Mouse (Mus musculus) hindbrain, embryonic 13.5 days (tissue): ENCODE results near the gene Atxn7. TPM values are rescaled to one million over a fixed set of nuclear protein-coding genes. Genes with fewer than 3 reads are reported as not detected.

Source experiments
- ATAC-seq: fragments of 200-750 bp; cut with Nextera tagmentation; 2 replicates; pipeline ENCODE4 v1.8.0; 2017; ENCODE audit warnings: moderate TSS enrichment; ENCODE audit not compliant: low FRiP score
- H3K27ac ChIP-seq: fragments of 300-500 bp; sonication (generic); 2 replicates; pipeline ENCODE4 v1.5.1; 2015; ENCODE audit warnings: inconsistent platforms, mild to moderate bottlenecking, moderate library complexity
- H3K27me3 ChIP-seq: fragments of 300-500 bp; sonication (generic); 2 replicates; pipeline ENCODE4 v1.6.1; 2015; ENCODE audit warnings: mild to moderate bottlenecking, inconsistent platforms
- H3K36me3 ChIP-seq: fragments of 300-500 bp; sonication (generic); 2 replicates; pipeline ENCODE4 v1.6.1; 2015; ENCODE audit warnings: mild to moderate bottlenecking, inconsistent platforms
- H3K4me1 ChIP-seq: fragments of 300-500 bp; sonication (generic); replicated peaks from 2 replicates; pipeline ENCODE4 v1.6.1; 2015; ENCODE audit warnings: inconsistent platforms
- H3K4me2 ChIP-seq: fragments of 300-500 bp; sonication (generic); 2 replicates; pipeline ENCODE4 v1.6.1; 2015; ENCODE audit warnings: inconsistent platforms, mild to moderate bottlenecking, moderate library complexity
- H3K4me3 ChIP-seq: fragments of 300-500 bp; sonication (generic); 2 replicates; pipeline ENCODE4 v1.5.1; 2015; ENCODE audit warnings: mild to moderate bottlenecking, inconsistent platforms
- H3K9ac ChIP-seq: fragments of 300-500 bp; sonication (generic); 2 replicates; pipeline ENCODE4 v1.6.1; 2015; ENCODE audit warnings: mild to moderate bottlenecking, inconsistent platforms
- H3K9me3 ChIP-seq: fragments of 300-500 bp; sonication (generic); 2 replicates; pipeline ENCODE4 v1.6.1; 2016; ENCODE audit warnings: inconsistent platforms
- WGBS: fragments of 180-500 bp; shearing (Covaris S2); methylation state at CpG from one replicate; pipeline ENCODE4 v1.1.7; 2015; 5-methylcytosine and 5-hydroxymethylcytosine counted together
- polyA plus RNA-seq: library from polyadenylated mRNA; unstranded; fragments of >200 nt; fragmentation: Nextera tagmentation; extraction: Ambion mirVana; gene quantifications from 2 replicates; pipeline ENCODE4 v1.2.1, GENCODE M21; 2015

Gene Atxn7
- polyA plus RNA-seq, 1 experiment from 2014 or later = 4.2 TPM

DNA sequence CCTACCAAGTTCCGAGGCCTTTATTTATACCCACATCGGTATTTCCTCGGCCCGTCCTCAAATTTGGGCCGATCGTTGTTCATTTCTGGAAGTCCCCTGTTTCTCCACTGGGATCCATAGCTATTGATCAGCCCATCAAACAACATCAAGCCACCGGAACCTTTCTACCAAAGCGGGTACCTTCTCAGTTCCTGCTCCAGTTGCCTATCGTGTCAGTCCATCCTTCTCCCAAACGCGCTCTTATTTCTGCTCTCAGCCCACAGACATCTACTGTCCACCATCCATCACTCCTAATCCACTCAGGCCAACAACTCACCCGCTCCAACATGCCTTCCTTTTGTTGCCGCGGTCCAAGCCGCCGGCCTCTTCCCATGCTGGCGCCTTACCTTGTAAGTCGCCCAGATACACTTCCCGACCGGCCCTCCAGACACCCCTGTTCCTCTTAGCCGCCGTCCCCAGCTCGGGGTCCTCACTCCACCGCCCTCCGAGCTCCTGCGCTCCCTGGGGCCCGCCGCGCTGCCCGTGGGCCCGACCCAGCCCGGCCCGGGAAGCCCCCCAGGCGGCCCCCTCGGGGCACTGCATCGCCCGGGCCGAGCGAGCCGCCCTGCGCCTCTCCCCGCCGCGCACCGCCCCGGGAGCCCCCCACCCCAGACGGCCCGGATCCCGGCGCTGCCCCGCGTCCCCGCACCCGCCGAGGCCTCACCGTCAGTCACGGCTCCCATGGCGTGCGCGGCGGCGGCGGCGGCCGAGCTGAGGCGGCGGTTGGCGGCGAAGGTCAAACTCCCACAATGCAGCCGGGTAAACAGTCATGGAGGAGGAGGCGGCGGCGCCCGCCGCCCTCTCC, 536 bp upstream of the Atxn7 start:
- Histone ChIP-seq H3K36me3 (peaks cover 5% of the 10 kb centered on the region), H3K27me3 (no peaks in the 10 kb centered on the region), H3K27ac (peak overlapping the region; percentile 95), H3K4me2 (peak overlapping the region; percentile 66), H3K4me1 (peaks cover 27% of the 10 kb centered on the region), H3K4me3 (peak overlapping the region; percentile 95), H3K9ac (peak overlapping the region; percentile 99), H3K9me3 (no peaks in the 10 kb centered on the region)
- under 1% methylated on average over 31 of the region's 75 CpGs for WGBS
- peak; percentile 91 for ATAC-seq

DNA sequence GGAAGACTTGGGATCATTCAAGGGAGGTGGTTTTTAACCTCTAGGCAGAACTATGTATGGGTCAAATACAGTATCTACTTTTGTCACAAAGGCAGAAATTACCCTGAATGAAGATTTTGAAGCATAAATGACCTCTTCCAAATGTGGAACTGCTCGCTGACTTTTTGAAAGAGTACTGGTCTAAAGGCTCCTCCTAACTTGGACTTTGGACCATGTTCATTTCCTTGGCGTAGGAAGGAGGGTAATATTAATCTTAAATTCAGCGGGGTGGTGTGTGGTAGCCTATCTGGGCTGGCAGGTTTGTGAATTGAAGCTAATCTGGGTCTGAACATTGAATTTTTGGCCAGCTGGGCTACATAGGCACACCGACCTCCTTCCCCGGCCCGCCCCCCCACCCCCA, 1.2 kb downstream of the Atxn7 start:
- Histone ChIP-seq H3K4me1 (peaks cover 27% of the 10 kb centered on the region), H3K27me3 (no peaks in the 10 kb centered on the region), H3K27ac (no peak overlapping the region), H3K36me3 (no peaks in the 10 kb centered on the region), H3K9ac (no peak overlapping the region), H3K9me3 (no peaks in the 10 kb centered on the region), H3K4me3 (no peak overlapping the region), H3K4me2 (no peak overlapping the region)
- 88% methylated on average over 6 of the region's 6 CpGs for WGBS
- ATAC-seq = no peak

GRCm38 (mm10) chr14:13963527-13963926, 2.3 kb downstream of the Atxn7 start:
- H3K27me3 ChIP-seq = no peaks in the 10 kb centered on the region
- H3K9ac ChIP-seq = no peak overlapping the region
- WGBS = 86% methylated on average over 1 of the region's 1 CpGs
- H3K4me1 ChIP-seq = peaks cover 22% of the 10 kb centered on the region
- H3K36me3 ChIP-seq = no peaks in the 10 kb centered on the region
- no peak for ATAC-seq
- no peaks in the 10 kb centered on the region for H3K9me3 ChIP-seq
- no peak overlapping the region for H3K27ac ChIP-seq
- no peak overlapping the region for H3K4me2 ChIP-seq
- no peak overlapping the region for H3K4me3 ChIP-seq

- Histone ChIP-seq H3K27ac (no peak overlapping the region), H3K4me2 (no peak overlapping the region), H3K27me3 (no peaks in the 10 kb centered on the region), H3K9ac (no peak overlapping the region), H3K36me3 (no peaks in the 10 kb centered on the region), H3K9me3 (no peaks in the 10 kb centered on the region), H3K4me3 (no peak overlapping the region), H3K4me1 (0 out of 2 replicates have a peak, but pooled peaks cover 3% of the 10 kb centered on the region)
- 45% methylated on average over 1 of the region's 1 CpGs for WGBS
- ATAC-seq = no peak
Observed at GRCm38 (mm10) chr14:13967607-13968006, 6.4 kb downstream of the Atxn7 start.

DNA sequence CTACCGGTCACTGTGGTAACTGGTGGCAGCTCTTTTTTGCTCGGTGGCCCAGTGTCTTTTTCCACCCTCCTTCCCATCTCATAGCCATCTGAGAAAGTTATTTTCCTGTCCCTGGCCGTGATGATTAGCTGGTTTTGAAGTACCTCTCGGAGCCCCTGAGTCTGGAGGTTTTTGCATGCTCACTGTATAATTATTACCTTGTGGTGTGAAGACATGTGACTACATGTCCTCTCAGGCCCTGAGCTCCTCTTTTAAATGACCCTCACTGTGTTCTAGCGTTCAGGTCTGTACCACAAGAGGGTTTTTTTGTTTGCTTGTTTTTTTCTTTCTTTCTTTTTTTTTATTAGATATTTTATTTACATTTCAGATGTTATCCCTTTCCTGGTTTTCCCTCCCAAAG, 7.2 kb downstream of the Atxn7 start:
- H3K4me2 ChIP-seq = no peak overlapping the region
- 87% methylated on average over 5 of the region's 5 CpGs for WGBS
- ATAC-seq = no peak
- no peaks in the 10 kb centered on the region for H3K36me3 ChIP-seq
- H3K4me1 ChIP-seq = 0 out of 2 replicates have a peak, but pooled peaks cover 3% of the 10 kb centered on the region
- H3K9ac ChIP-seq = no peak overlapping the region
- H3K4me3 ChIP-seq = no peak overlapping the region
- H3K27me3 ChIP-seq = no peaks in the 10 kb centered on the region
- H3K27ac ChIP-seq = no peak overlapping the region
- no peaks in the 10 kb centered on the region for H3K9me3 ChIP-seq

DNA sequence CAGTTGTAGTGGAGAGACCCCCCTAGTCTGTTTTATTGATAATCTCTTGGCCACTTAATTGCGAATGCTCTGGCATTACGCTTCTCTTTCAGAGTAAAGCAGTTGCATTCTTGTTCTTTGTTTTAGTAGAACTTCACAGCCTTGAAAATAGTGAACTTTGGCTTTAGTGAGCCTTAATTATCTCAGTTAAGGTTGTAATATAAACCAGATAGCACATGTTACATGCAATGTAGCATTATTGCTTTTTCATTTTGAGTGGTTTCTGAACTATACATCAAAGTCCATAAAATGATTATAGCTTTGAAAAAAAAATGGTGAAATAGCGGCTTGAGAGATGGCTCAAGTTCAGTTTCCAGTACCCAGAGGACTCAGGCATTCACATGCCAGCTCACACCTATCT, 9.3 kb downstream of the Atxn7 start:
- Histone ChIP-seq H3K36me3 (no peaks in the 10 kb centered on the region), H3K4me1 (0 out of 2 replicates have a peak, but pooled peaks cover 3% of the 10 kb centered on the region), H3K9me3 (no peaks in the 10 kb centered on the region), H3K27ac (no peak overlapping the region), H3K4me3 (no peak overlapping the region), H3K4me2 (no peak overlapping the region), H3K9ac (no peak overlapping the region), H3K27me3 (no peaks in the 10 kb centered on the region)
- no peak for ATAC-seq
- 92% methylated on average over 3 of the region's 3 CpGs for WGBS

- H3K36me3 ChIP-seq = no peaks in the 10 kb centered on the region
- H3K9ac ChIP-seq = no peak overlapping the region
- WGBS = 55% methylated on average over 6 of the region's 6 CpGs
- no peak for ATAC-seq
- H3K4me2 ChIP-seq = no peak overlapping the region
- H3K9me3 ChIP-seq = no peaks in the 10 kb centered on the region
- peak overlapping the region; percentile 15; the same call in 1 of the 2 replicates for H3K27ac ChIP-seq
- H3K27me3 ChIP-seq = no peaks in the 10 kb centered on the region
- H3K4me1 ChIP-seq = 0 out of 2 replicates have a peak, but pooled peaks cover 3% of the 10 kb centered on the region
- H3K4me3 ChIP-seq = no peak overlapping the region
Observed at GRCm38 (mm10) chr14:13971644-13972234, 10.5 kb downstream of the Atxn7 start.

DNA sequence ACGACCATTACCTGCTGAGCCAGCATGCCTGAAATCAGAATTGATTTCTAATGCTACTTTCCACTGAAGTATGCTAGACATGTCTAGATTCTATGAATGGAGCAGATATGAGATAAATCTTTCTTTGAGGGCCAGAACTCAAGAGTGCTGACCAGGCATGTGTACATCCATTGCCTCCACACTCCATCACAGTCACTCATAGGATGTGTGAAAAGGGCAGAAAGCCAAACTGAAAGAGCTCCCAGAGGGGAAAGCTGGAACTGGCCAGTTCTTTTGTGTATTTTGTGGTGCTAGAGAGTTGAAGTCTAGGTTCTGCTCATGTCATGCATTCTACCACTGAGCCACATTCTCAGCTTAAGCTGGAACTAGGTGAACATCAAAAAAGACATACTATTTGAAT, 16.3 kb downstream of the Atxn7 start:
- H3K9me3 ChIP-seq = no peaks in the 10 kb centered on the region
- WGBS = 83% methylated on average over 1 of the region's 1 CpGs
- no peak overlapping the region for H3K4me2 ChIP-seq
- 0 out of 2 replicates have a peak, but pooled peaks cover 4% of the 10 kb centered on the region for H3K4me1 ChIP-seq
- no peaks in the 10 kb centered on the region for H3K36me3 ChIP-seq
- H3K4me3 ChIP-seq = no peak overlapping the region
- no peak overlapping the region for H3K27ac ChIP-seq
- ATAC-seq = no peak
- H3K9ac ChIP-seq = no peak overlapping the region
- no peaks in the 10 kb centered on the region for H3K27me3 ChIP-seq

DNA sequence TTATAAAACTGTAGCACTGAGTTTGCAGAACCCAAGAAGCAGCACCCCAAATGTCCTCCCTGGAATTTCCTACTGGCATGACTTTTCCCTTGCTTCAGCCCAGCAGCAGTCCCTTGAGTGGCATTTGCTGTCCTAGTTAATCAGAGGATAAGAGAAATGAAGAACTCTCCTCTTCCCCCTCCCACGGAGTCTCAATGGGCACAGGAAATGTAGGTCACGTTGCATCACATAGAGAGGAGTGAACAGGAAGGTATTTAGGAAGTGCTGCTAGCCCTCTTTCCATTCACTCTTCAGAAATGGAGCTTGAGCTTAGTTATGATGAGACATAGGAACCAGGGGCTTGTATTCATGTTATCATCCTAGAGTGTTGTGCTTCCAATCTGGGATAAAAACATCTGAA, 20.0 kb downstream of the Atxn7 start:
- no peak overlapping the region for H3K4me2 ChIP-seq
- 0 out of 2 replicates have a peak, but pooled peaks cover 4% of the 10 kb centered on the region for H3K4me1 ChIP-seq
- no peaks in the 10 kb centered on the region for H3K36me3 ChIP-seq
- no peak overlapping the region for H3K27ac ChIP-seq
- 65% methylated on average over 2 of the region's 2 CpGs for WGBS
- H3K27me3 ChIP-seq = no peaks in the 10 kb centered on the region
- no peaks in the 10 kb centered on the region for H3K9me3 ChIP-seq
- no peak for ATAC-seq
- H3K9ac ChIP-seq = no peak overlapping the region
- H3K4me3 ChIP-seq = no peak overlapping the region

DNA sequence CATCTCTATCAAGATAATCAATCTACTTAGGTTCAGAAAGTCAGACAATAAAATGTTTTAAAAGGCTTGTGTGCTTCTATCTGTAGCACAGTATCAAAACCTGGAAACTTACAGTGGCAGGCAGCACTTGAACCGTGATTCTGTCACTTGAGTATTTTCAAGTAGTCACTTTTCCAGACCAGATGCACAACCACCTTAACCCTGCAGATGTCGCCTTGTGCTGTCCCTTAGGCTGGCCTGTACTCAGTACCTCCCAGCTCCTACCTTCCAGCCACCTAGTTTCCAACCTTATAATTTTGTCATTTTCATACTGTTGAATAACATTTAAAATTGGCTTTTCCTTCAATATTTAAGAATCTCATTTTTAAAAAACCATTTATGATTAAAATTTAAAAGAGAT, 20.9 kb downstream of the Atxn7 start:
- Histone ChIP-seq H3K9ac (no peak overlapping the region), H3K36me3 (no peaks in the 10 kb centered on the region), H3K27me3 (no peaks in the 10 kb centered on the region), H3K27ac (no peak overlapping the region), H3K4me2 (no peak overlapping the region), H3K9me3 (no peaks in the 10 kb centered on the region), H3K4me3 (no peak overlapping the region), H3K4me1 (0 out of 2 replicates have a peak, but pooled peaks cover 4% of the 10 kb centered on the region)
- no peak for ATAC-seq
- WGBS = 59% methylated on average over 2 of the region's 2 CpGs

DNA sequence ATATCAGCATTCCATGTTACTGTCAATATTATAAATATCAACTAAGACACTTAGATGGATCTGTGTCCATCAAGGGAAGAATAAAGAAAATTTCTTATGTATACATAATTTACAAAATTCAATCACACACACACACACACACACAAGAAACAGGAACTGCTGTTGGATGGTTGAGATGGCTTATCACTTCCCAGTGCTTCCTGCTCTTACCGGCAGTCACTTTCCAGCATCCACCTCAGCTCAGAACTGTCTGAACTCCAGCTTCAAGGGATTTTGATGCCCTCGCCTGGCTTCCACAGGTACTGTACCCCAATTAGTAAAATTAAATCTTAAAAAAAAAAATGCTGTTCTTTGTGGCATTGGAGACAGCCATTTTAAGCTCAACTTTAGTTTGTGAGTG, 27.2 kb downstream of the Atxn7 start:
- no peaks in the 10 kb centered on the region for H3K4me1 ChIP-seq
- ATAC-seq = no peak
- 76% methylated on average over 2 of the region's 2 CpGs for WGBS
- H3K36me3 ChIP-seq = no peaks in the 10 kb centered on the region
- no peak overlapping the region for H3K27ac ChIP-seq
- no peaks in the 10 kb centered on the region for H3K9me3 ChIP-seq
- H3K27me3 ChIP-seq = no peaks in the 10 kb centered on the region
- H3K4me3 ChIP-seq = no peak overlapping the region
- no peak overlapping the region for H3K9ac ChIP-seq
- H3K4me2 ChIP-seq = no peak overlapping the region

DNA sequence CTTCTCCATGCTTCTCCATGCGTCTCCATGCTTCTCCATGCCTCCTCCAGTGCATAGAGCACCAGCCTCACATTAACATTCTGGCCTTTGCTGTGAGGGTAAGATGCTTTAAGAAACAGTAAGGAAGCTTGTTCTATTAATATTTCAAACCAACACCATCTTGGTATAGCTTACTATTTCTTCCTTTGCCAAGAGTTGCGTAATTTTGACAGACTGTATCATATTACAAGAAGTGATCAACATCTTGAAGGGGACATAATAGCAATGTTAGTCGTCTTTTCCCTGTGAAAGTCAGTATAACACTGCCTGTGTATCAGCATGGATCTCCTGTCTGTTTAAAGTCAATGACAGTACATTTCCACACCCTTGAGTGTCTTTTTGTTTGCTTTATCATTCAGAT, 29.5 kb downstream of the Atxn7 start:
- no peak for ATAC-seq
- Histone ChIP-seq H3K4me1 (no peaks in the 10 kb centered on the region), H3K27me3 (no peaks in the 10 kb centered on the region), H3K4me3 (no peak overlapping the region), H3K36me3 (no peaks in the 10 kb centered on the region), H3K27ac (no peak overlapping the region), H3K4me2 (no peak overlapping the region), H3K9ac (no peak overlapping the region), H3K9me3 (no peaks in the 10 kb centered on the region)
- WGBS = 86% methylated on average over 3 of the region's 3 CpGs
